Mouse (Mus musculus) spleen, adult 12 weeks (tissue): ENCODE data around the gene 1700010B08Rik.

ENCODE experiments used
- DNase-seq: peaks from one replicate; pipeline ENCODE4 v3.0.0; 2022; ENCODE audit warnings: low spot score

Gene 1700010B08Rik

DNA sequence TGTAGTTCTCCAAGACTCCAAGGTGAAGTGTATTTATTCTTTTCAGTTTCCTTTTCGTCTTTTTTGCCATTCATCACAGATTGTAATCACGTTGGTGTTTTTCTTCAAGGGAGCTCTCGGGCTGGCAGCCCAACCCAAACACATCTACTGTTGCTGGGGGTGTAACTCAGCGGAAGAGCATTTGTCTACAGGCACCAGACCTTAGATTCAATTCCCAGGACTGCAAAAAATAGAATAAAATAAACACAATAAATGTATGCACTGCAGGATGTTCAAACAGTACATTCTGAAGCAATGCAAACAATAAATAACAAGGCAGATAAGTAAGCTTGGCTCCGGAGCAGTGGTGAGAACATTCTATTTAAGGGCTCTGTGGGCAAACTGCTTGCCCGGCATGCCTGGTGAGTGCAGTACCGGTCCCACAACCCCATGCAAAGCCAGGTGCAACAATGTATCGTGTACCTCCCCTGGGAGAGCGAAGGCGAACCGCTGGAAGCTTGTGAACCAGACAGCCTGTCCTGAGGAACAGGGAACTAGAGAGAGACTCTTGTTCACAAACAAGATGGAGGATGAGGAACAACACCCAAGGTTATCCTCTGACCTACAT is 3.1 kb downstream of the 1700010B08Rik start:
- DNase-seq = no peak

DNA sequence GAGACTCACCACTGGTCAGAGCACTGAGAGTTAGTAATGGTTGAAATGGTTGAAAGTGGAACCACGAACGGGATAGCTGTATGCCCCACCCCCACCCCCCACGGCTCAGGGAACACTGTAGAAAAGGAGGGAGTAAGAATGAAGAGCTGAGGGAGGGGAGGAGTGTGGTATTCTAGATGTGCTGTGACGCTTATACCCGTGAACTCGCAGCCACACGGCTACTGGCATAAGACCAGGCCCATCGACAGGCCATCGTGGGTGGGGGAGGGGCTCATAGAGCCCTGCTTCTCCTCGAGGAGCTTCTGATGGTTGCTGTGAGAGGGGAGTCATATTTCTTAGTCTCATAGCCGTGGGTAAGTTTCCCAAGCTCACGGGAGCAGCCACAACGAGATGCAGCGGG is 5.2 kb downstream of the 1700010B08Rik start:
- no peak for DNase-seq

DNA sequence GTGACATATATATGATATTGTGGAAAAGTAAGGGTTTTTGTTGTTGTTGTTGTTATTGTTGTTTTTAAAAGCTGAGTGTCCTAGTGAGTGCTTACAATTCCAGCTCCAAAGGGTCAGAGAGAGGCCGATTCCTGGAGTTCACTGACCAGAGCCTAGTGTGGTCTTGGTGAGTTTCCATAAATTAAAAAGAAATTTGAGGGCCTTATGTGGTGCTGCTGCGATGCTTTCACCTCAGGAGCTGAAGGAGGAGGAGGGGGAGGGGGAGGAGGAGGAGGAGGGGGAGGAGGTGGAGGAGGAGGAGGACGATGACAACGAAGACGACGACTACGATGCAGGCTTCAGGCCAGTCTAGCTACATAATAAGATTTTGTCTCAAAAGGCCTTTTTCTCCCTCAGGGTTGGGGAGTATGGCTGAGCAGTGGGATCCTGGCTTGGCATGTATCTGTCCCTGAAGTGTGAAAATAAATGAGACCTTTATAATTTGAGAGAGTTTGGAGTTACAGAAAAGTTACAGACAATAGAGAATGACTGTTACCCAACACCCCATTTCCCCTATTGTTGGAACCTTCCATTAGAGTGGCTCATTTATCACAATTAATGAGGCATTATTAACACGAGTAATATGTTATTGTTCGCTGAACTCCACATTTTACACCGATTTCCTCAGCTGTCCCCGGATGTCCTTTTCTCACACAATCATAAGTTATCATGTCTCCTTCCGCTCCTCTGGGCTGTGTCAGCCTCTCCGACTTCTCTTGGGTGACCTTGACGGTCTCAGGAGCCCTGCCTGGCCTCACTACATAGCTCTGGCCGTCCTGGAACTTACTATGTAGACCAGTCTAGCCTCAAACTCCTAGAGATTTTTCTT is 6.0 kb downstream of the 1700010B08Rik start:
- no peak for DNase-seq

- no peak for DNase-seq
Observed at GRCm38 (mm10) chr2:173725819-173726218, 6.6 kb downstream of the 1700010B08Rik start.

- DNase-seq = no peak
Observed at GRCm38 (mm10) chr2:173730444-173730966, 11.3 kb downstream of the 1700010B08Rik start.

GRCm38 (mm10) chr2:173734426-173734825 is 15.2 kb downstream of the 1700010B08Rik start:
- DNase-seq = no peak

DNA sequence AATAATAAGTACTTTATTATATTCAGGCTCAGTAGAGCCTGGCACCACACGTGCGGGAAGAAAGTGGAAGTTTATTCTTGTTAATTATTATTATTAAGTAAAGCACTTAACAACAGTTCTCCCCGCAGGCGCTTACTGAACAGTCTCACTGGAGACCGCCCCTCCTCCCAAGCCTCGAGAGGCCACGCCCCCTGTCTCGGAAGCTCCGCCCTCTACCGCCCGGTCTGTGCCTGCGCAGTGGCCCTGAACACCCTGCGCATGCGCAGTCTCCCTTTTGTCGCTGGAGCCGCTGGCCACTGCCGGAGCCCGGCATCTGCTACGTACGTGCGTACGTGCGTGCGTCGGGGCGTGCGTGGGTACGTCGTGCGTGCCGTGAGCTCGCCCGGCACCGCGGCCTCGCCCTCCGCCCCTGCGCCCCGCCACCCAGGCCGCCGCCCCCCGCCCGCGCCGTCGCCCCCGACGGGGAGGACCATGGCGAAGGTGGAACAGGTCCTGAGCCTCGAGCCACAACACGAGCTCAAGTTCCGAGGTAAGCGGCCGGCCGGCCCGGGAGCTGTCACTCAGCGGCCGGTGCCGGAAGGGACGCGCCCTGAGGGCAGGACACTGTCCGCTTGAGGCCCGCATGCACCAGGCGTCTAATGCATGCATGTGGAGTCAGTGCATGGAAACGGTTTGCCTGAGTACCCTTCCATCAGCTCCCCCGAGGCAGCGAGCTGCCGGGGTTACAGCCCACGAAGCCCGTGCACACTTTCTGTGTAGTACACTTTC is 18.2 kb downstream of the 1700010B08Rik start, which contains the start of gene Vapb:
TSS of gene Vapb (plus strand) at position 290 of the 768 bp plus-strand sequence.
- peak; percentile 97 for DNase-seq

DNA sequence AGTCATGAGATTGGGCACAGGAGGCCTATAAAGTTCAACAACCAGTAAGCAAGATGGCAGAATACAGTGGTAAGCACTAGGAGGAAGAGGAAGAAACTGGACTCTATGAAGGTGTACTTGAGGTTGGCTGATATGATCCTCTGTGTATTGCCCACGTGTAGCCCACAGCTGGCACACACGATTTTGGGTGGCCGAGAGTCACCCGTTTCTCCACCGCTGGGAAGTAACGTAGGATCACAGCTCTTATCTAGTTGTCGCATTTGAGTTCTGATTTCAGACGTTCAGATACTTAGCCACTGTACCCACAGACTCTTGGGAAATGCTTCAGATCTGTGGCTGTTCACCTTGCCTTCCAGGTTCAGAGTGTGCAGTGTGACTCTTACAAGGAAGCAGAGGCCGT is 19.0 kb downstream of the 1700010B08Rik start:
- DNase-seq = no peak

DNA sequence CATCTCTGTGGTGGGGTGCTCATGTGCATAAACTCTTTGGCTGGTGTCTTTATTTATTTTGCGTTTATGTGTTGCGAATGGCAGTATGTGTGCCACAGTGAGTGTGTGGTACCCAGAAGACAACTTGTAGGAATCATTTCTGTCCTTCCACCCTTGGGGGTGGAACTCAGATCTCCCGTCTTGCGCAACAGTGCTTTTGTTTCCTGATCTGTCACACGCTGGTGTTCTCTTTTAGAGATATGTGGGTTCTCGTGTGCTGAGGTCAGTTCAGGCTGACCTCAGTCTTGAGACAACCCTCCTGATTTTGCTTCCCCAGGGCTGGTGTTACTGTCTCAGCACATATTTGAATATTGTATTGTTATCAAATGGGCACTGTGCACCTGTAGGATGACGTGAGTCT is 19.9 kb downstream of the 1700010B08Rik start:
- no peak for DNase-seq

DNA sequence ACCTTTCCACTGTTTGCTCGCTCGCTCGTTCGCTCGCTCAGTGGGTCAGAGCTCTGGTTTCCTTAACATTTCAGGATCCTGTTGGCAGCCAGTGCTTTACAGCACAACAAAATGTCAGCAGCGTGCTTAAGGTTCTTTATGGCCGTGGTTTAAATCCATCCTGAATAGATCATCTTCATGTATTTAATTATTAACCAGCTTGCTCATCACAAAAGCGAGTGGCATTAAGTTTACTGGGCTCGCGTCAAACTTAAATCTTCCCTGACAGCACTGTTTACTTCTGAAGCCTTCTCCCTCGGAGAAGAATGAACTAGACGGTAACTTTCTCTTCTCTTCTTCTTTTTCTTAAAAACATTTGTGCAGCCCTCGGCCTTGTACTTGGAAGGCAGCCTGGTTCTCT is 22.9 kb downstream of the 1700010B08Rik start:
- no peak for DNase-seq

GRCm38 (mm10) chr2:173742744-173743143 is 23.5 kb downstream of the 1700010B08Rik start:
- no peak for DNase-seq

DNA sequence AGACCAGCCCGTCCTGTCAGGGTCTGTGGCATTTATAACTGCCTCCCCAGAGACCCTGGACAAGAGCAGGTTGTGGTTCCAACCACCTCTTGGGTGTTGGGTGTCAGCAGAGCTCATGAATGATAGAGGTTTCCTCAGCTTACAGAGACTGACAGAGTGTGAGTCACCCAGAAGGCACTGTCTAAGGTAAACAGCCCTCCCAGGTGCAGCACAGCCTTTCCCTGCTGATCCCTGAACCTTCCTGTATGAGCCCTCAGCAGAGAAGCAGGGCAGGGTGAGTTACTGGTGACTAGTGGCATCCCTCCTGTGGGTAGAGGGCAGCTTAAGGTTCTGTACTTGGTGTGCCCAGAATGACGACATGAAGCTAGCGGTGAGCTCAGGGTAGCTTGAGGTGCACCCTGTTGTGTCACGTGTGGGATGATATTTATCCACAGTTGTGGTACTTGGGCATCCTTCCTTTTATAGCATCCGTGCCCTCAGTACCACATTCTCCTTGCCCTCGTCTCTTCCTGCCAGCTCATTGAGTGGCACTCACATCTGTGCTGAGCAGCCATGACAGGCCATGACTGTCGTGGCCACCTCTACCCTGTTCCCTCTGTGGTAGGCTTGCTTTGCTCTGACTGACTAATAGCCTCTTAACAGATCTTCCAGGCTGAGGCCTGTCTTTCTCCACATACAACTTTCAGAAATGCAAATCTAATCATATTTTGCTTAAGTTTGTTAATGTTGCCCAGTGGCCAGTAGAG is 25.0 kb downstream of the 1700010B08Rik start:
- DNase-seq = no peak

- no peak for DNase-seq
Observed at GRCm38 (mm10) chr2:173748961-173749659, 29.9 kb downstream of the 1700010B08Rik start.

DNA sequence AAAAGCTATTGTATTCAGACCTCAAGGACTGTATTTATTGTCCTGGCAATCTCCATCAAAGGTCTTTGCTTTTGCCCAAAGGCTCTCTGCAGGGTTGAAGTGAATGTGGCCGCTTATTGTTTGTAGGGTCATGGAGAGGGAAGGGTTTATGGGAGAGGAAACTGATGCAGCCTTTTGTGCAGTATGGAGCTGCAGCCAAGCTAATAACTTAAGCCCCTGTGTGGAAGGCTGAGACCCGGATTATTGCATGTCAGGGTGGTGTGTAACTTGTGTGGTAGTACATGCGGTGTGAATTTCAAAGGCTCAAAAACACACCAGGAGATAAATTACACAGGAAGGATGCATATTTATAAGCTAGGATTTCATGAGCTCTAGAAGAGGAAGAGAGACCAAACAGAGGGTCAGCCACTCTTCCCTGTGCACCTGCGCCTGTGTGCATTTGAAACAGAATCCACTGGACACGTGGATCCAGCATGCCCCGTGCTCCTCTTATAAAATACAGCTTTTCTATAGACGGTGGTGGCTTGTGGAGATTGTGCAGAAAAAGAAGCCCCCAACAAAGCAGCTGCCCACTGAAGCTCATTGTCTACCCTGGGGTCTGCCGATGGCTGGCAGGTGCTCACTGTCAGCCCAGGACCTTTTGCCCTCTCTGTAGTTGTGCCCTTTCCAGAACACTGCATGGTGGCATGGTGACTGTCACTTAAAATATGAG is 36.4 kb downstream of the 1700010B08Rik start:
- DNase-seq = no peak

GRCm38 (mm10) chr2:173757624-173758155 is 38.5 kb downstream of the 1700010B08Rik start:
- DNase-seq = no peak

DNA sequence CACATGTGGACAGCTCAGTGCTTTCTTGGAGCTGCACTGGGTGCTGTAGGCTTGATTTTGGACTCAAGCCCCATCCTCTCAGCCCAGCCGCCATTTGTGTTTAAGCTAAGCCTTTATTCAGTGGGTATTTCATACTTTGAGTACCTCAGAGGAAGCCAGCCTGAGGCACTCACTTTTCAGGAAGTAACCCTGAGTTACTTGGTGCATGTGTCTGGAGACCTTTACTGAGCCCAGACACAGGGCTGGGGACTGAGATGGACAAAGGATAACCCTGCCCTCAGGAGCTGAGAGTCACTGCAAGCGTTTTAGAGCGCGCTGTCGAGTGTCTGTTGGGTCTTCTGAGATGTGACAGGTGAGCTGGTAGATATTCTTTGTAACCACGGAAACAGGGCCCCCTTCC is 41.4 kb downstream of the 1700010B08Rik start:
- no peak for DNase-seq

GRCm38 (mm10) chr2:173764629-173765028 is 45.4 kb downstream of the 1700010B08Rik start:
- no peak for DNase-seq

GRCm38 (mm10) chr2:173767959-173768595 is 48.9 kb downstream of the 1700010B08Rik start:
- DNase-seq = no peak

GRCm38 (mm10) chr2:173769183-173769582 is 50.0 kb downstream of the 1700010B08Rik start:
- DNase-seq = no peak

DNA sequence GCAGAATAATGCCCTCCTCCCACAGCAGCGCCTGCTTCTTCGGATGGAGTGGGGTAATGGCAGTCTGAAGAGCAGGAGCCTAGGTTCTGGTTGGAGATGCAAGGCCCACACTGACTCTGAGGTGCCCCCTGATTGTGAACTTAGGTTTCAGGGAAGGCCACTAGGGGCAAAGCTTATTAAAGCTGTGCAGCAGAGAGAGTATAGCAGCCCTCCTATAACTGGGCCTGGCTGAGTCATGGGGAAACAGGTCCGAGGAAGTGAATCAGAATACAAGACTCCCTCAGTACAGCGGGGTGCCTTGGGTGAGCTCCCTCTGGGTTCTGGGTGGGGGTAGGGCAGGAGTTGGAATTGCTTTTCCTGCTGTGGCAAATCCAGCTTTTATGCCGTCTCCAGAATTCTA is 51.4 kb downstream of the 1700010B08Rik start:
- no peak for DNase-seq
